Mouse (Mus musculus) limb, embryonic 11.5 days (tissue): ENCODE measurements around the gene 2310046K23Rik. TPM values are rescaled to one million over a fixed set of nuclear protein-coding genes. Genes with fewer than 3 reads are reported as not detected.

Source experiments
- ATAC-seq: fragments of 200-750 bp; cut with Nextera tagmentation; 2 replicates; pipeline ENCODE4 v1.8.0; 2017; ENCODE audit warnings: low read depth; ENCODE audit not compliant: insufficient number of reproducible peaks, low FRiP score, low TSS enrichment
- DNase-seq: peaks from one replicate; pipeline ENCODE4 v3.0.0-alpha.2; 2015; ENCODE audit warnings: low spot score
- H3K27ac ChIP-seq: fragments of 300-500 bp; sonication (generic); replicated peaks from 2 replicates; pipeline ENCODE4 v1.5.1; 2014; ENCODE audit warnings: low read depth, mild to moderate bottlenecking, low read length
- H3K27me3 ChIP-seq: fragments of 300-500 bp; sonication (generic); 2 replicates; pipeline ENCODE4 v1.6.1; 2014; ENCODE audit warnings: mild to moderate bottlenecking, low read length, mixed read lengths; ENCODE audit not compliant: control insufficient read depth, insufficient read depth
- H3K36me3 ChIP-seq: fragments of 300-500 bp; sonication (generic); 2 replicates; pipeline ENCODE4 v1.6.1; 2014; ENCODE audit warnings: mild to moderate bottlenecking, low read length, moderate library complexity, mixed read lengths; ENCODE audit not compliant: control insufficient read depth, insufficient read depth
- H3K4me1 ChIP-seq: fragments of 300-500 bp; sonication (generic); 2 replicates; pipeline ENCODE4 v1.6.1; 2014; ENCODE audit warnings: low read length, mixed read lengths; ENCODE audit not compliant: control insufficient read depth, insufficient read depth
- H3K4me2 ChIP-seq: fragments of 300-500 bp; sonication (generic); 2 replicates; pipeline ENCODE4 v1.6.1; 2014; ENCODE audit warnings: low read depth, mild to moderate bottlenecking, moderate library complexity; ENCODE audit not compliant: severe bottlenecking
- H3K4me3 ChIP-seq: fragments of 300-500 bp; sonication (generic); 2 replicates; pipeline ENCODE4 v1.5.1; 2014; ENCODE audit warnings: low read depth, low read length
- H3K9ac ChIP-seq: fragments of 300-500 bp; sonication (generic); 2 replicates; pipeline ENCODE4 v1.6.1; 2014; ENCODE audit warnings: mild to moderate bottlenecking, low read length
- H3K9me3 ChIP-seq: fragments of 300-500 bp; sonication (generic); 2 replicates; pipeline ENCODE4 v1.6.1; 2016; ENCODE audit warnings: low read length; ENCODE audit not compliant: control insufficient read depth
- WGBS: fragments of 180-500 bp; shearing (Covaris S2); extraction: QIAGEN DNeasy Blood & Tissue Kit; methylation state at CpG from one replicate; pipeline ENCODE4 v1.1.7; 2014; 5-methylcytosine and 5-hydroxymethylcytosine counted together
- polyA plus RNA-seq: library from polyadenylated mRNA; unstranded; fragments of >200 nt; fragmentation: Nextera tagmentation; extraction: Ambion mirVana; gene quantifications from 2 replicates; pipeline ENCODE4 v1.2.1, GENCODE M21; 2014

The 2310046K23Rik gene
- polyA plus RNA-seq = not detected in 2 replicates

DNA sequence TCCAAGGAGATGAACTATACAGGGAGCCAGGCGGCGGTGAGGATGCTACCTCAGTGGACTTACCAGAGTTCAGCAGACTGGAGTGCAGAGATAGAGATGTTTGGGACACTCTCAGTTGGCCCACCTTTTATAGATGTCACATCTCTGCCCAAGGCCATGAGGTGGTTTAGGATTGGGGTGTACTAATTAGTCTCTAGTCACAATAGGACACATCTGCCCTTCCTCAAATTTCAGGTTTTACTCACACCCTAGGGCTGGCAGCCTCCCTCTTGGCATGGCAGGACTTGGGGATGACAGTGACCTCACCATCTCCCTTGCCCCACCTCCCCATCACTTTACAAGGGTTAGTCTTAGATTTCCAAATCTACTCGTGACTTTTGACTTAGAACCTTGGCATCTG lies at the start of gene 2310046K23Rik:
Gene 2310046K23Rik (minus strand): TSS at position 101 of the 400 bp plus-strand sequence.
- 83% methylated on average over 3 of the region's 3 CpGs for WGBS
- ATAC-seq = no peak

DNA sequence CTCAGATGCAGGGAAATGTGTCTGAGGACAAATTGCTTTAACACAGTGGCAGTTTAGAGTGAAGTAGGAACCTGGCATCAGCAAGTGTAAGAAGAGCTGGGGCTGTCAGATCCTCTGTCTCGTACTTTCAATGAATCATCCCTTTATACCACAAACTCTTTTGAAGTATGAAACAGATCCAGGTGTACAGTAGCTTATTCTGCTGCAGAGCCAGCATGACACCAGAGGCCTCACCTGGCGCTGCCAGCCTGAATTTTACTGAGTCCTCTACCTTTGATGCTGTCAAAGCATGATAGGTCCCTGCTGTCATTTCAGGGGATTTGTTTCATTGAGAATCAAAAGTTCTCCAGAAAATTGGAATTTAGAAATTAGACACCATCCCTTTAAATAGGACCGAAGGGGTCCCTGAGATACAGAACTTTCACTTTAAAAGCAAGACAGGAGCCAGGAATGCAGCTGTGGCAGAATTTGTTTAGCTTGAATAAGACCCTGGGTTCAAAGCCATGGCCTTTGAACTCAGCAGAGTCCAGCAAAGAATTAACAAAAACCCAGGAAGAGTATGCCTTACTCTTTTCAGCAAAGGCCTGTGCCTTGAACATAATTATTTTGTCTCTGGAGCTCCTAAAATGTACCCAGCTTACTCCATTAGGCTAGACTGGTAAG lies 49.0 kb upstream of the 2310046K23Rik start:
- 79% methylated on average over 3 of the region's 3 CpGs for WGBS

More for the DNA sequence above, at the start of gene 2310046K23Rik:
- DNase-seq = no peak
- Histone ChIP-seq H3K9me3 (no peaks in the 10 kb centered on the region), H3K4me2 (no peak within 1 kb of the TSS), H3K4me3 (no peak within 1 kb of the TSS), H3K27ac (no peak within 1 kb of the TSS), H3K9ac (no peak within 1 kb of the TSS), H3K36me3 (no peaks in the 10 kb centered on the region), H3K4me1 (no peaks in the 10 kb centered on the region), H3K27me3 (no peaks in the 10 kb centered on the region)

DNA sequence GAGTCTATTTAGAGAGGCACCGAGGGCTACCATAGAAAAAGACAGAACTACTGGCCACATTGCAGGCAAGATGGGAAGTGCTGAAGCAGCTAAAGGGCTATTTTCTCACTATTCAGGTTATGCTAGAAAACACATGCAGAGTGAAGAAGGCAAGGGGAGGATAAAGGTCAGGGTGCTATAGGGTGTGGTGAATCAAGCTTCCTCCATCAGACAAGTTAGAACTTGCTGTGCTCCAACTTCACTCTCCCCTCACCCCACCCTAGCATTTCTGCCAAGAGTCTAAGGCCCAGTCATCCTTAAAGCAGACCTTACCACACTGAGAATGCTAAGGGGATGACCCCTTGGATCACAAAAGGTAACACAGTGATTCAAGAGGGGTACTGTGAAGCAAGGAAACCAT lies 45.2 kb upstream of the 2310046K23Rik start:
- no peaks in the 10 kb centered on the region for H3K27me3 ChIP-seq
- DNase-seq (no peak), ATAC-seq (no peak)
- WGBS = 81% methylated on average over 1 of the region's 1 CpGs
- H3K36me3 ChIP-seq = no peaks in the 10 kb centered on the region
- H3K9me3 ChIP-seq = no peaks in the 10 kb centered on the region
- no peaks in the 10 kb centered on the region for H3K4me1 ChIP-seq
- H3K27ac ChIP-seq = no peak overlapping the region
- no peak overlapping the region for H3K4me2 ChIP-seq
- no peak overlapping the region for H3K4me3 ChIP-seq
- no peak overlapping the region for H3K9ac ChIP-seq

More for the DNA sequence above, 49.0 kb upstream of the 2310046K23Rik start:
- no peaks in the 10 kb centered on the region for H3K36me3 ChIP-seq
- DNase-seq (no peak), ATAC-seq (no peak)
- no peaks in the 10 kb centered on the region for H3K4me1 ChIP-seq
- no peaks in the 10 kb centered on the region for H3K27me3 ChIP-seq
- H3K9ac ChIP-seq = no peak overlapping the region
- H3K4me2 ChIP-seq = no peak overlapping the region
- H3K4me3 ChIP-seq = no peak overlapping the region
- H3K9me3 ChIP-seq = no peaks in the 10 kb centered on the region
- no peak overlapping the region for H3K27ac ChIP-seq

DNA sequence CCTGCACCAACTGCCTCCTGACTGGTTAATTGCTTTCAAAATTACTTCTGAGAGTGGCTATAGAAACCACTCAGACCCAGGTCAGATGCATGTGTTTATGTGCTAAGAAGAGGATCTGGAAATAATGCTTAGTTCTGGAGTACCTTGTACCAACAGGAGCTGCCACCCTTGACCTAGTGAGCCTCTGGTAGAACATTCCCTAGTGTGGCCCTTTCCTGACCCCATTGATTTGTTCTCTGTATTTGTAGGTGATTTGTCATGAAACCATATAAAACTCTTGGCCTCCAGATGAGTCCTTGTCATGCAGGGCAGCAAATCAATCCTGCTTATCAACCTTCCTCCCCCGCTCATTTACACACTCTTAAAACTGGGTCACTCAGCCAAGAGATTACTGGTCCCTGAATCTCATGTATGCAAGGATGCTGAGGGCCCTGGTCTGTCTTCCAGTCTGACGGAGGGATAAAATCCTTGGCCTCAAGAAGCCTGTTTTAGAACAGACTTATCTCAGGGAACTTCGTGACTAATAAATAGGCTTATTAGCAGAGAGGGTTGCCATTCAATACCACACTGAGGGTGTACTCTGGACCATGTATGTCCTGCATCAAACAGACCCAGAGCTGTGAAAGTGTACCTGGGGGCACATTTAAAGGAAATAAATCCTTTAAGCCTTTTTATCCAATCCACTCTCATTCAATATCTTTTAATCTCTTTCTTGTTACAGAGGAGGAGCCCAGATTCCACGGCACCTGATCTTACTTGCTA lies 44.5 kb upstream of the 2310046K23Rik start:
- Histone ChIP-seq H3K9ac (no peak overlapping the region), H3K36me3 (no peaks in the 10 kb centered on the region), H3K4me2 (no peak overlapping the region), H3K4me1 (no peaks in the 10 kb centered on the region), H3K27me3 (no peaks in the 10 kb centered on the region), H3K27ac (no peak overlapping the region), H3K9me3 (no peaks in the 10 kb centered on the region), H3K4me3 (no peak overlapping the region)
- 69% methylated on average over 4 of the region's 4 CpGs for WGBS
- DNase-seq (no peak), ATAC-seq (no peak)

DNA sequence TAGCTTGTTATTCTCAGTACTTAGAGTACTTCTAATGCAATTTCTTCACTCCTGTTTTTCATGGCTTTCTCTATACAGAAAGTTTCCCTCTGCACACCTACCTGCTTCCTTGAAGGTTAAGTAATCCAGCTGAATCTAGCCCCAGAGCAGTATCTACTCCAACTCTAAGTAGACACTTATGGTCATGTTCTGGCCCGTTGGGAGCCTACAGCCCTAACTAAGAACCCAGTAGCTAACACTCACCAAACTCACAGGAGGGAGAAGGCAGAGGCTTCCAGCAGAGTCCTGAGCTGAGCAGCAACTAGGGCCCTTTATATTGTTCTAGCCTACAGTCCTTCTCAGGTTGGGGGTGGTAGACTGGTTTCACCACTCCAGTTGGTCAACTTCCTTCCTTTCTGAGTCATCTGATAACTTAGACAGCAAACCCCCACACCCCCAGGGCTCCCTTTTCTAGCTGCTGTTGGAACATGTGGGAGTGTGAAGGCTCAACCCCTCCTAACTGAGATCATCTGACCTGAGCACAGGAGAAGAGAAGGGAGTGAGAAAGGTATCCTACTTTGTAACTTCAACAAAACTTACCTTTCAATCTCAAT lies 39.2 kb upstream of the 2310046K23Rik start, which contains the start of gene Ivl:
Gene Ivl (minus strand): TSS at position 287 of the 593 bp plus-strand sequence.
- no peak within 1 kb of the TSS for H3K9ac ChIP-seq
- ATAC-seq (no peak), DNase-seq (no peak)
- WGBS = 64% methylated on average over 1 of the region's 1 CpGs
- H3K4me1 ChIP-seq = no peaks in the 10 kb centered on the region
- H3K27me3 ChIP-seq = no peaks in the 10 kb centered on the region
- H3K4me2 ChIP-seq = no peak within 1 kb of the TSS
- H3K9me3 ChIP-seq = no peaks in the 10 kb centered on the region
- H3K4me3 ChIP-seq = no peak within 1 kb of the TSS
- H3K27ac ChIP-seq = no peak within 1 kb of the TSS
- H3K36me3 ChIP-seq = no peaks in the 10 kb centered on the region

DNA sequence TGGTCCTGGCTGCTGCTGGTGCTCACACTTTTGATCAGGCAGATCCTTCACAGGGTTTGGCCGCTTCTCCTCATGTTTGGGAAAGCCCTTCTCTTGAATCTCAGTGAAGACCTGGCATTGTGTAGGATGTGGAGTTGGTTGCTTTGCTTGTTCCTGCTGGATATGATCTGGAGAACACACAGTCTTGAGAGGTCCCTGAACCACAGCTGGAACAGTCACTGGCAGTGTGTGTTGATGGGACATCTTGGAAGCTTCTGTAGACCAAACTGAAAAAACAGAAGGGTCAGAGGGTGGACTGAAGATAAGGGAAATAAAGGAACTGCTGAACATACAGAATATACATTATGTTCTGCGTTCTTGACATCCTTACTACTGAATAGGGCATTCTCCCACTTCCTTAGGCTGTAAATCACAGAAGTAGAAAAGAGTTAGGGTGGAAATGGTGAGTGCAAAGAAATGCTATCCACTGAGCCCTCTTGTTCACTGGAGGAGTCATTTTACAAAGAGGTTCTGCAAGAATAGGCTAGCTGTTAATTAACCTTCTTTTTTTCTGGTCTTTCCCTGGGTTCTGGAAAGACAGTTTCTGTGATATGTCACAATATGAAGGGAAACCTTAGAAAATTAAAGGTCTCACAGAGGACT lies 38.3 kb upstream of the 2310046K23Rik start:
- Histone ChIP-seq H3K27ac (no peak overlapping the region), H3K4me2 (no peak overlapping the region), H3K9me3 (no peaks in the 10 kb centered on the region), H3K9ac (no peak overlapping the region), H3K4me1 (no peaks in the 10 kb centered on the region), H3K4me3 (no peak overlapping the region), H3K27me3 (no peaks in the 10 kb centered on the region), H3K36me3 (no peaks in the 10 kb centered on the region)
- ATAC-seq = no peak
- no peak for DNase-seq
- 68% methylated on average over 2 of the region's 2 CpGs for WGBS

DNA sequence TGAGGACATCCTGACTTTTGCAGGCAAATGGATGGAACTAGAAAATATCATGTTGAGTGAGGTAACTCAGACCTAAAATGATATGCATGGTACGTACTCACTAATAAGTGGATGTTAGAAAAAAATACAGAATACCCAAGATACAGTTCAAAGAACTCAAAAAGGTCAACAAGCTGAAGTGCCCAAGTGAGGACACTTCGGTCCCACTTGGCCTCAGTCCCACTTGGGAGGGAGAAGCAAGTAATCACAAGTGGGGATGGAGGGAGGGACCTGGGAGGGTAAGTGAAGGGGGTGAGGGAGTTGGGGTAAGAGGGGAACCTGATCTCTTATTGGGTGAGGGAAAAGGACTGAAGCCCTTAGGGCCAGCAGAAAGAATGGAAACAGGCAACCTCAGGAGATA lies 34.4 kb upstream of the 2310046K23Rik start:
- H3K9ac ChIP-seq = no peak overlapping the region
- no peak overlapping the region for H3K27ac ChIP-seq
- ATAC-seq (no peak), DNase-seq (no peak)
- H3K27me3 ChIP-seq = no peaks in the 10 kb centered on the region
- WGBS = 93% methylated on average over 2 of the region's 2 CpGs
- no peak overlapping the region for H3K4me2 ChIP-seq
- no peak overlapping the region for H3K4me3 ChIP-seq
- H3K36me3 ChIP-seq = no peaks in the 10 kb centered on the region
- no peaks in the 10 kb centered on the region for H3K9me3 ChIP-seq
- no peaks in the 10 kb centered on the region for H3K4me1 ChIP-seq

DNA sequence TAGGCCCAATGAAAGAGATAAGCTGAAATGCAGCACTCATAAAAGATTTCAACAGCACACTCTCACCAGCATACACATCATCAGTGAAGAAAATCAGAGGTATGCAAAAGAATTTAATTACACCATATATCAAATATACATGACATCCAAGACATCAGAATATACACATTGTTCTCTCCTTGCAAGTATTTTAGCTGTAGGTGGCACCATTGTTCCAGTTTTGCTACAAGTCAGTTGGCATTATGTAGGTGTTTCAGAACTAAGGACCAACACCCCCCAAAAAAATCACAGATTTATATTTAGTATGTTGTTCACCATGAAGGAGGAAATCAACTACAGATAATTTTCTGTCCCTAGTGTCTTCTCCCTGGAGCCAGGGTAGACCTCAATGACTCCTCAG lies 31.1 kb upstream of the 2310046K23Rik start:
- no peak overlapping the region for H3K27ac ChIP-seq
- H3K36me3 ChIP-seq = no peaks in the 10 kb centered on the region
- no peaks in the 10 kb centered on the region for H3K27me3 ChIP-seq
- H3K9ac ChIP-seq = no peak overlapping the region
- no peaks in the 10 kb centered on the region for H3K9me3 ChIP-seq
- H3K4me1 ChIP-seq = no peaks in the 10 kb centered on the region
- ATAC-seq = no peak
- DNase-seq = no peak
- H3K4me2 ChIP-seq = no peak overlapping the region
- no peak overlapping the region for H3K4me3 ChIP-seq
